Mouse (Mus musculus): Measurements from ENCODE around the gene B4galnt1. TPM values are rescaled to one million over a fixed set of nuclear protein-coding genes. Genes with fewer than 3 reads are reported as not detected.
"Not testable (repeated sequence)": the region's sequence is repeated elsewhere in the genome, so short reads cannot be mapped to it uniquely, and the experiment has no call there.

Gene B4galnt1
- polyA plus RNA-seq, 1 experiment from 2014 or later = 3.8 TPM

GRCm38 (mm10) chr10:127150471-127150872 lies 14.6 kb upstream of the B4galnt1 start:
- Histone ChIP-seq H3K27me3 (replicated peaks; ENCODE audit: low read depth, poor library complexity, severe bottlenecking) (no peaks in the 10 kb centered on the region), H3K4me3 (no peak overlapping the region), H3K36me3 (replicated peaks) (no peaks in the 10 kb centered on the region), H3K9me3 (no peaks in the 10 kb centered on the region), H3K4me1 (no peaks in the 10 kb centered on the region), H3K27ac (replicated peaks) (no peak overlapping the region)
- WGBS = 86% methylated on average over 4 of the region's 4 CpGs
- no peak for DNase-seq (ENCODE audit: low spot score)

GRCm38 (mm10) chr10:127151233-127151632 lies 13.8 kb upstream of the B4galnt1 start:
- not testable (repeated sequence) for H3K27me3 ChIP-seq (replicated peaks; ENCODE audit: low read depth, poor library complexity, severe bottlenecking); H3K4me1 ChIP-seq; H3K4me3 ChIP-seq; H3K27ac ChIP-seq (replicated peaks); H3K36me3 ChIP-seq (replicated peaks); DNase-seq (ENCODE audit: low spot score); H3K9me3 ChIP-seq
- 88% methylated on average over 3 of the region's 3 CpGs for WGBS

DNA sequence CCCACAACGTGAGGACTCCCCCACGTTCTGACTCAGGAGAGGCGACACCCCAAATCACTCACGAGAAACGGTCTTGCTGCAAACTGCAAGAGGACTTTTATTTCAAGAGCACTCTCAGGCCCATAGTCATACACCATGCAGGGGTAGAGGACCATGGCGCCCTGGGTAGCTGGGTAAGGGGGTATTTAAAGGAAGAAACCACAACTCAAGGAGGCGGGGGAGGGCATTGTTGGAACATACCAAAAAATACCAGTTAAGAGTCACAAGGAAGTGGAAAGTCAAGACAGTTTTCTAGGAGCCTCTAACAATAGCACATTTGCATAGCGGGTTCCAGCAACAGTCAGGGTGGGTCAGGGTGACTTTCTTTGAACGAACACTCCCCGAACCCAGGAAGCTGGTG lies 12.5 kb upstream of the B4galnt1 start:
- not testable (repeated sequence) for H3K27me3 ChIP-seq (replicated peaks; ENCODE audit: low read depth, poor library complexity, severe bottlenecking); DNase-seq (ENCODE audit: low spot score)
- WGBS = 88% methylated on average over 10 of the region's 10 CpGs

DNA sequence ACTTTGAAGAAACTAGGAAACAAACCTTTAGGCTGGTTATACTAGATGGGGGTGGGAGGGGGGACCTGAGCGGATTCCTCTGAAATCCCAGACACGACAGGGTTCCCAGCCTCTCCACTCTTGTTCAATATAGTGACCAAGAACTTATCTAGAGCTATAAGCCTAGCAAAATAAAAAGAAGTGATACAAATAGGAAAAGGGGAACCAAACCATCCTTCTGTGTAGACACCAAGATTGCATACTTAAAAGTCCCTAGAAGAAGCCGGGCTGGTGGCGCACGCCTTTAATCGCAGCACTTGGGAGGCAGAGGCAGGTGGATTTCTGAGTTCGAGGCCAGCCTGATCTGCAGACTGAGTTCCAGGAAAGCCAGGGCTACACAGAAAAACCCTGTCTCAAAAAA lies 11.7 kb upstream of the B4galnt1 start:
- Histone ChIP-seq H3K4me3 (no peak overlapping the region), H3K36me3 (replicated peaks) (no peaks in the 10 kb centered on the region), H3K27ac (replicated peaks) (no peak overlapping the region), H3K4me1 (no peaks in the 10 kb centered on the region), H3K9me3 (no peaks in the 10 kb centered on the region), H3K27me3 (replicated peaks; ENCODE audit: low read depth, poor library complexity, severe bottlenecking) (no peaks in the 10 kb centered on the region)
- no peak for DNase-seq (ENCODE audit: low spot score)
- 93% methylated on average over 7 of the region's 7 CpGs for WGBS

More for the DNA sequence above, 12.5 kb upstream of the B4galnt1 start:
- not testable (repeated sequence) for H3K27ac ChIP-seq (replicated peaks); H3K4me1 ChIP-seq; H3K36me3 ChIP-seq (replicated peaks); H3K4me3 ChIP-seq; H3K9me3 ChIP-seq

DNA sequence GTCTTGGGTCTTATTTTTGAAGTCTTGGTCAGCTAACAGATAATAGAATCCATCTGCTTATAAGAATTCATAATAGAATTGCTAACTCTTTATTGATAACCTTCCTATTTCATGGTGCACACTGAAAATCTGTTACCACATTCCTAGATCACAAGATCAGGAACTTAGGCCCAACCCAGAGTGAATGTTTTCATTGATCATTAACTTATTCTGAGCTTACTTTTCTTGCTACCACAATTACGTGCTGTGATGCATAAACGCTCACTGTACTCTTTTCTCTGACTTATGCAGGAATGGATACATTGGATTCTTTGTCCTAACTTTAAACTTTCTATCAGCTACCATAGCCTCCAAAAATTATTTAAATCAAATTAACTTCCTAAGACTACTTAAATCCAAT lies 10.8 kb upstream of the B4galnt1 start:
- Histone ChIP-seq H3K27ac (replicated peaks) (no peak overlapping the region), H3K4me1 (no peaks in the 10 kb centered on the region), H3K4me3 (no peak overlapping the region), H3K27me3 (replicated peaks; ENCODE audit: low read depth, poor library complexity, severe bottlenecking) (no peaks in the 10 kb centered on the region), H3K36me3 (replicated peaks) (no peaks in the 10 kb centered on the region), H3K9me3 (no peaks in the 10 kb centered on the region)
- no peak for DNase-seq (ENCODE audit: low spot score)
- 94% methylated on average over 2 of the region's 2 CpGs for WGBS

DNA sequence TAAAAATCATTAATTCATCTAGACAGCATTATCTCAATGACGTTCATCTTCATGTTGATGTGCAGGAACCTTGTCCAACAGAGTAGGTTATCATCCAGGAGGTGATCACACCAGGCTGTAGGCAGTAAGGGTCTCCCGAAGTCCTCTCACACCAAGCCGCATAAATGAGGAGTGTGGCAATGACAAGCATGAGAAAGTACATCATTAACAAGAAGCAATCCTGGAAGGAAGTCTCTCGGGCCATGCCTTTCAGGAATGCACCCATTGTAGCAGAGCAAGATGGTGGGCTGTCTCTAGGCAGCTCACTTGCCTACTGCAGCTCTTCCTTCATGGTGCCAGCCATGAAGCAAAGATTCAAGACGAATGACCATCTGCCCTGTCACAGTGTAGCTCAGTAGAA lies 10.4 kb upstream of the B4galnt1 start:
- no peak overlapping the region for H3K4me3 ChIP-seq
- H3K4me1 ChIP-seq = no peaks in the 10 kb centered on the region
- H3K36me3 ChIP-seq (replicated peaks) = no peaks in the 10 kb centered on the region
- H3K27me3 ChIP-seq (replicated peaks; ENCODE audit: low read depth, poor library complexity, severe bottlenecking) = no peaks in the 10 kb centered on the region
- H3K9me3 ChIP-seq = no peaks in the 10 kb centered on the region
- WGBS = 90% methylated on average over 5 of the region's 5 CpGs
- H3K27ac ChIP-seq (replicated peaks) = no peak overlapping the region
- DNase-seq (ENCODE audit: low spot score) = no peak

- no peak overlapping the region for H3K4me3 ChIP-seq
- no peak overlapping the region for H3K27ac ChIP-seq (replicated peaks)
- no peaks in the 10 kb centered on the region for H3K4me1 ChIP-seq
- WGBS = 89% methylated on average over 1 of the region's 1 CpGs
- DNase-seq (ENCODE audit: low spot score) = no peak
- no peaks in the 10 kb centered on the region for H3K36me3 ChIP-seq (replicated peaks)
- H3K9me3 ChIP-seq = no peaks in the 10 kb centered on the region
- no peaks in the 10 kb centered on the region for H3K27me3 ChIP-seq (replicated peaks; ENCODE audit: low read depth, poor library complexity, severe bottlenecking)
Measured at GRCm38 (mm10) chr10:127156089-127156488, 8.9 kb upstream of the B4galnt1 start.

GRCm38 (mm10) chr10:127156511-127156910 lies 8.5 kb upstream of the B4galnt1 start:
- H3K36me3 ChIP-seq (replicated peaks) = no peaks in the 10 kb centered on the region
- H3K4me1 ChIP-seq = no peaks in the 10 kb centered on the region
- no peak overlapping the region for H3K27ac ChIP-seq (replicated peaks)
- H3K27me3 ChIP-seq (replicated peaks; ENCODE audit: low read depth, poor library complexity, severe bottlenecking) = no peaks in the 10 kb centered on the region
- H3K4me3 ChIP-seq = no peak overlapping the region
- no peak for DNase-seq (ENCODE audit: low spot score)
- H3K9me3 ChIP-seq = no peaks in the 10 kb centered on the region
- 89% methylated on average over 1 of the region's 1 CpGs for WGBS

- Histone ChIP-seq H3K4me3 (no peak overlapping the region), H3K27ac (replicated peaks) (no peak overlapping the region), H3K9me3 (no peaks in the 10 kb centered on the region), H3K4me1 (no peaks in the 10 kb centered on the region), H3K27me3 (replicated peaks; ENCODE audit: low read depth, poor library complexity, severe bottlenecking) (peaks cover 9% of the 10 kb centered on the region), H3K36me3 (replicated peaks) (no peaks in the 10 kb centered on the region)
- DNase-seq (ENCODE audit: low spot score) = no peak
- 75% methylated on average over 3 of the region's 3 CpGs for WGBS
Measured at GRCm38 (mm10) chr10:127158471-127158870, 6.6 kb upstream of the B4galnt1 start.

GRCm38 (mm10) chr10:127160081-127160480 lies 4.9 kb upstream of the B4galnt1 start:
- H3K27me3 ChIP-seq (replicated peaks; ENCODE audit: low read depth, poor library complexity, severe bottlenecking) = peaks cover 25% of the 10 kb centered on the region
- 89% methylated on average over 9 of the region's 9 CpGs for WGBS
- no peak for DNase-seq (ENCODE audit: low spot score)
- H3K4me3 ChIP-seq = no peak overlapping the region
- no peak overlapping the region for H3K27ac ChIP-seq (replicated peaks)
- H3K4me1 ChIP-seq = peaks cover 7% of the 10 kb centered on the region
- H3K36me3 ChIP-seq (replicated peaks) = no peaks in the 10 kb centered on the region
- no peaks in the 10 kb centered on the region for H3K9me3 ChIP-seq

GRCm38 (mm10) chr10:127160728-127161127 lies 4.3 kb upstream of the B4galnt1 start:
- no peak overlapping the region for H3K27ac ChIP-seq (replicated peaks)
- no peak overlapping the region for H3K4me3 ChIP-seq
- no peaks in the 10 kb centered on the region for H3K9me3 ChIP-seq
- no peak for DNase-seq (ENCODE audit: low spot score)
- WGBS = 76% methylated on average over 3 of the region's 3 CpGs
- H3K36me3 ChIP-seq (replicated peaks) = no peaks in the 10 kb centered on the region
- peaks cover 31% of the 10 kb centered on the region for H3K27me3 ChIP-seq (replicated peaks; ENCODE audit: low read depth, poor library complexity, severe bottlenecking)
- peaks cover 13% of the 10 kb centered on the region for H3K4me1 ChIP-seq

GRCm38 (mm10) chr10:127162771-127163261 lies 2.2 kb upstream of the B4galnt1 start:
- 58% methylated on average over 7 of the region's 7 CpGs for WGBS
- not testable (repeated sequence) for H3K36me3 ChIP-seq (replicated peaks); H3K9me3 ChIP-seq; H3K27ac ChIP-seq (replicated peaks); DNase-seq (ENCODE audit: low spot score); H3K4me3 ChIP-seq
- Histone ChIP-seq H3K4me1 (peaks cover 31% of the 10 kb centered on the region), H3K27me3 (replicated peaks; ENCODE audit: low read depth, poor library complexity, severe bottlenecking) (peaks cover 52% of the 10 kb centered on the region)

GRCm38 (mm10) chr10:127164190-127164589 lies 835 bp upstream of the B4galnt1 start:
- H3K9me3 ChIP-seq = no peaks in the 10 kb centered on the region
- peaks cover 66% of the 10 kb centered on the region for H3K27me3 ChIP-seq (replicated peaks; ENCODE audit: low read depth, poor library complexity, severe bottlenecking)
- no peak overlapping the region for H3K27ac ChIP-seq (replicated peaks)
- H3K4me3 ChIP-seq = peak overlapping the region; percentile 72; the same call in 1 of the 2 replicates
- H3K36me3 ChIP-seq (replicated peaks) = no peaks in the 10 kb centered on the region
- no peak for DNase-seq (ENCODE audit: low spot score)
- peaks cover 33% of the 10 kb centered on the region for H3K4me1 ChIP-seq
- 92% methylated on average over 4 of the region's 4 CpGs for WGBS

GRCm38 (mm10) chr10:127165354-127165653 lies 279 bp downstream of the B4galnt1 start:
- no peaks in the 10 kb centered on the region for H3K9me3 ChIP-seq
- H3K27ac ChIP-seq (replicated peaks) = peak overlapping the region; percentile 84
- H3K4me3 ChIP-seq = peak overlapping the region; percentile 72
- no peak for DNase-seq (ENCODE audit: low spot score)
- WGBS = under 1% methylated on average over 42 of the region's 42 CpGs
- H3K4me1 ChIP-seq = peaks cover 41% of the 10 kb centered on the region
- H3K27me3 ChIP-seq (replicated peaks; ENCODE audit: low read depth, poor library complexity, severe bottlenecking) = peaks cover 77% of the 10 kb centered on the region
- H3K36me3 ChIP-seq (replicated peaks) = no peaks in the 10 kb centered on the region
